Mouse (Mus musculus) forebrain, embryonic 15.5 days (tissue): ENCODE measurements around the gene Arpp19. TPM values are rescaled to one million over a fixed set of nuclear protein-coding genes. Genes with fewer than 3 reads are reported as not detected.

Experiments
- ATAC-seq: fragments of 200-750 bp; cut with Nextera tagmentation; replicated peaks from 2 replicates; pipeline ENCODE4 v1.8.0; 2017; ENCODE audit warnings: mild to moderate bottlenecking, moderate TSS enrichment, moderate library complexity
- H3K27ac ChIP-seq: fragments of 300-500 bp; sonication (generic); replicated peaks from 2 replicates; pipeline ENCODE4 v1.5.1; 2015; ENCODE audit warnings: mild to moderate bottlenecking, inconsistent platforms
- H3K27me3 ChIP-seq: fragments of 300-500 bp; sonication (generic); 2 replicates; pipeline ENCODE4 v1.6.1; 2015; ENCODE audit warnings: inconsistent platforms
- H3K36me3 ChIP-seq: fragments of 300-500 bp; sonication (generic); 2 replicates; pipeline ENCODE4 v1.6.1; 2015; ENCODE audit warnings: mild to moderate bottlenecking, inconsistent platforms
- H3K4me1 ChIP-seq: fragments of 300-500 bp; sonication (generic); 2 replicates; pipeline ENCODE4 v1.6.1; 2015; ENCODE audit warnings: inconsistent platforms
- H3K4me2 ChIP-seq: fragments of 300-500 bp; sonication (generic); replicated peaks from 2 replicates; pipeline ENCODE4 v1.6.1; 2015; ENCODE audit warnings: mild to moderate bottlenecking, inconsistent platforms
- H3K4me3 ChIP-seq: fragments of 300-500 bp; sonication (generic); 2 replicates; pipeline ENCODE4 v1.5.1; 2015; ENCODE audit warnings: mild to moderate bottlenecking, inconsistent platforms
- H3K9ac ChIP-seq: fragments of 300-500 bp; sonication (generic); replicated peaks from 2 replicates; pipeline ENCODE4 v1.6.1; 2015; ENCODE audit warnings: mild to moderate bottlenecking, inconsistent platforms
- H3K9me3 ChIP-seq: fragments of 300-500 bp; sonication (generic); 2 replicates; pipeline ENCODE4 v1.6.1; 2016; ENCODE audit warnings: inconsistent platforms
- WGBS: fragments of 180-500 bp; shearing (Covaris S2); methylation state at CpG from one replicate; pipeline ENCODE4 v1.1.7; 2015; ENCODE audit warnings: mixed read lengths; 5-methylcytosine and 5-hydroxymethylcytosine counted together
- polyA plus RNA-seq: library from polyadenylated mRNA; unstranded; fragments of >200 nt; fragmentation: Nextera tagmentation; extraction: Ambion mirVana; gene quantifications from 2 replicates; pipeline ENCODE4 v1.2.1, GENCODE M21; 2015

Gene Arpp19
- polyA plus RNA-seq, 1 experiment from 2014 or later, result 230 TPM

DNA sequence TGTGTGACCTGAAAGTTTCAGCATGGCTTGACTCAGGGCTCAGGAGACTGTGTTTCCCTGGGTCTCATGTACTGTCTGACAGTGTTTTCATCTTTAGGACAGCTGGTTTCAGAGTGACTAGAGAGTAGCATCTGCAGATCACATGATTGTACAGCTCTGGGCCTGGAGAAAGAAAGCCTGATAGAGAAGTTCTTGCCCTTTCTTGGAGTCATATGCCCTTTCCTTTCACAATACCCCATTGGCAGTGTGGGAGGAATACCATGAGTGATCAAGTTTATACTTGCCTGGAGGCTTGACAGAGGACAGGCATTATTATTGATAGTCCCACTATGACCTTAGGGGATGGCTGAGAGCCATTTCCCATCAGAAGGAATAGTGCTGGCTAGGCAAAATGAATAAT, 39.8 kb downstream of the Arpp19 start:
- ATAC-seq, result no peak
- Histone ChIP-seq H3K27ac (no peak overlapping the region), H3K4me3 (no peak overlapping the region), H3K27me3 (no peaks in the 10 kb centered on the region), H3K9ac (no peak overlapping the region), H3K4me1 (peaks cover 24% of the 10 kb centered on the region), H3K9me3 (no peaks in the 10 kb centered on the region), H3K4me2 (no peak overlapping the region), H3K36me3 (no peaks in the 10 kb centered on the region)

- no peak overlapping the region for H3K4me3 ChIP-seq
- no peak overlapping the region for H3K4me2 ChIP-seq
- no peaks in the 10 kb centered on the region for H3K9me3 ChIP-seq
- H3K36me3 ChIP-seq, result no peaks in the 10 kb centered on the region
- no peak overlapping the region for H3K9ac ChIP-seq
- ATAC-seq, result peak; percentile 82
- peak overlapping the region; percentile 43; the same call in 1 of the 2 replicates for H3K27ac ChIP-seq
- H3K27me3 ChIP-seq, result no peaks in the 10 kb centered on the region
- peaks cover 16% of the 10 kb centered on the region; the same call in 1 of the 2 replicates for H3K4me1 ChIP-seq
- 33% methylated on average over 5 of the region's 5 CpGs for WGBS
Measured at GRCm38 (mm10) chr9:75085242-75085824, 47.9 kb downstream of the Arpp19 start.

DNA sequence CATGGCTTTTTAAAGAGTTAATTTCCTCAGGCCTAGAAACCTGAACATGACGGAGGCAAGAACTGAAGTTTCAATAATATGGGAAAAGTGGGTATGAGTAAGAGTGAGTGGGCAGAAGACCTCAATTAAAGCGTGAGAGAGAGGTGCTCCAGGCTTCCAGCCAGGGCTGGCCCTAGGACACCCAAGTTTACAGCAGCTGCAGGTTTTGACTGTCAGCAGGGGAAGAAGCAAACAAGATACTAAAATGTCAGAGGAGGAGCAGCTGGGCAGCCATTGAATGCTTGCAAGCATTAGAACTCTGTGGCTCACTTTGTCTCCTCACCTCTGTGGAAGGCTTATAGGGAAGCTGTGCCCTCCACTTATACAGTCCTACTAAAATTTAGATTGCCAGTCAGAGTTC, 50.4 kb downstream of the Arpp19 start:
- no peaks in the 10 kb centered on the region for H3K27me3 ChIP-seq
- peaks cover 16% of the 10 kb centered on the region; the same call in 1 of the 2 replicates for H3K4me1 ChIP-seq
- ATAC-seq, result no peak
- WGBS, result 54% methylated on average over 2 of the region's 2 CpGs
- no peaks in the 10 kb centered on the region for H3K9me3 ChIP-seq
- H3K4me3 ChIP-seq, result no peak overlapping the region
- H3K27ac ChIP-seq, result no peak overlapping the region
- no peaks in the 10 kb centered on the region for H3K36me3 ChIP-seq
- H3K9ac ChIP-seq, result no peak overlapping the region
- no peak overlapping the region for H3K4me2 ChIP-seq

DNA sequence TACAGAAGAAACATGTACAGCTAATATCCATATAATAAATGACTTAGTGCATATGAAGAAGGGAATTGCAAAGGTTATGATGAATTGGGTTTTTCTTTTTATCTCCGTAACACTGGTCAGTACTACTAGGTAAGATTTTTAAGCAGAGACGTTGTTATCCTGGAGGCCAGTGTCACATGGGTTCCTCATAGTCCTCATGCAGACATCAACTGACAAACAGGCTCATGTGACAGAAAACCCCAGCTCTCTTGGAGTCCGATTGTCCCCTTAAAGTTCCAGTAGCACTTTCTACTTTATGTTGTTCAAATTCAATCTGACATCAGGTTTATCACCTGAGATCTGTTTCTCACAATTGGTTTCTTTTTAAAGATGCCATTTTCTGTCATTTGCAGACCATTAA, 51.9 kb downstream of the Arpp19 start:
- no peak for ATAC-seq
- Histone ChIP-seq H3K36me3 (no peaks in the 10 kb centered on the region), H3K27me3 (no peaks in the 10 kb centered on the region), H3K9me3 (no peaks in the 10 kb centered on the region), H3K4me1 (peaks cover 16% of the 10 kb centered on the region; the same call in 1 of the 2 replicates), H3K27ac (no peak overlapping the region), H3K9ac (no peak overlapping the region), H3K4me2 (no peak overlapping the region), H3K4me3 (no peak overlapping the region)
- WGBS, result 81% methylated on average over 3 of the region's 3 CpGs

DNA sequence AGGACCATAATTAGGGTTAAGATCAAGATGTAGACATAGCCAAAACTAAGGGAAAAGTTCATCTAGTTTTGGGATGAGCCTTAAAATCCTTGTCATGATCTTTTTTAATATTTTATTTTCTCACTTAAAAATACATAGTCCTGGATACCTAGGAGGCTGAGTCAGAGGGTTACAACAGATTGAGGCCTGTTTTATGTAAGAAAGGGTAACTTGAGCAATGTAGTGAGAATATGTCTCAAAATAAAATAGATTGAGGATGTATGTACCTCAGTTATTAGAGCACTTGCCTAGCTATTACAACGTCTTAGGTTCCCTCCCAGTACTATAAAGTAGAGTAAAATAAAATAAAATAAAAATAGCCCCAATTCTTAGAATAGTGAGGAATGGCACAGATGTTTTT, 54.7 kb downstream of the Arpp19 start:
- Histone ChIP-seq H3K9ac (no peak overlapping the region), H3K4me2 (no peak overlapping the region), H3K27me3 (no peaks in the 10 kb centered on the region), H3K27ac (no peak overlapping the region), H3K9me3 (no peaks in the 10 kb centered on the region), H3K4me1 (no peaks in the 10 kb centered on the region), H3K36me3 (no peaks in the 10 kb centered on the region), H3K4me3 (no peak overlapping the region)
- 81% methylated on average over 1 of the region's 1 CpGs for WGBS
- no peak for ATAC-seq

DNA sequence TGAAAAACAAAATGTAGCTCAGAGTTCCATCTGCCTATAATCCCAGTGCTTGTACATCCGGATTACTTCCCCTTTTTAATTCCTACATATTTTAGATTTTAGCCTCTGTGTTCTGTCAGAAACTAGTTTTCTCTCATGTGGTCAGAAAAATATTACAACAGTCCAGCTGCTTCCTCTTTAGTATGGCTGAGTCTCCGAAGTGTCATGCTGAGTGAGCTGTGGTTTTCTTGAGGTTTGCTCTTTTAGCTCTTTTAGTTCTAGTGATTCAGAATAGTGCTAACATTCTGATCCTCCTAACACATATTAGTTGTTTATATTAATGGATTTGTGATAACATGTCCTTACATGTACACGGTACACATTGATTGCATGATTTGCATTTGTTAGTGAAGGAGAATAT, 57.3 kb downstream of the Arpp19 start:
- H3K4me1 ChIP-seq, result no peaks in the 10 kb centered on the region

DNA sequence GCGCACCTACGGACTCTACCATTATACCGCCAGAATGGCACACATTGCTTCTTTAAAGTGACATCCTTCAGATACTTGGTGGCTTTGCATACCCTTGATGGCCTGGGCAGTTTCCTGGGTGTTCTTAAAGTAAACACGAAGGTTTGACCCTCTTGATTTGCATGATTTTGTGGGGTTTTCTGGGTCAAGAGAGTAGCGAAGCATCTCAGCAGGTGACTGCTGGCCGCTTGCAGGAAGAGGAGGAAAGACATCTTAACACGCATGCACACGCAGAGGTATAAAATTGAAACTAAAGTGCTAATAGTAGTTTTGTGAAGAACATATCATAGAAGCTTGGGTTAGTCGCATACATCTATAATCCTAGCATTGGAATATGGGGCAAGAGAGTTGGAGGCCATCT, 61.5 kb downstream of the Arpp19 start:
- Histone ChIP-seq H3K4me3 (no peak overlapping the region), H3K4me1 (0 out of 2 replicates have a peak, but pooled peaks cover 4% of the 10 kb centered on the region), H3K9me3 (no peaks in the 10 kb centered on the region), H3K36me3 (no peaks in the 10 kb centered on the region), H3K4me2 (no peak overlapping the region), H3K27me3 (no peaks in the 10 kb centered on the region), H3K27ac (no peak overlapping the region), H3K9ac (no peak overlapping the region)
- 97% methylated on average over 9 of the region's 9 CpGs for WGBS
- no peak for ATAC-seq

More for the DNA sequence above, 57.3 kb downstream of the Arpp19 start:
- Histone ChIP-seq H3K9ac (no peak overlapping the region), H3K4me2 (no peak overlapping the region), H3K4me3 (no peak overlapping the region), H3K36me3 (no peaks in the 10 kb centered on the region), H3K9me3 (no peaks in the 10 kb centered on the region), H3K27ac (no peak overlapping the region), H3K27me3 (no peaks in the 10 kb centered on the region)
- ATAC-seq, result no peak
- WGBS, result 87% methylated on average over 3 of the region's 3 CpGs

- no peaks in the 10 kb centered on the region for H3K9me3 ChIP-seq
- no peak overlapping the region for H3K4me3 ChIP-seq
- no peak for ATAC-seq
- 85% methylated on average over 8 of the region's 8 CpGs for WGBS
- no peak overlapping the region for H3K9ac ChIP-seq
- no peaks in the 10 kb centered on the region for H3K36me3 ChIP-seq
- no peaks in the 10 kb centered on the region for H3K27me3 ChIP-seq
- H3K27ac ChIP-seq, result no peak overlapping the region
- no peak overlapping the region for H3K4me2 ChIP-seq
- 0 out of 2 replicates have a peak, but pooled peaks cover 4% of the 10 kb centered on the region for H3K4me1 ChIP-seq
Measured at GRCm38 (mm10) chr9:75100157-75100781, 62.9 kb downstream of the Arpp19 start.

DNA sequence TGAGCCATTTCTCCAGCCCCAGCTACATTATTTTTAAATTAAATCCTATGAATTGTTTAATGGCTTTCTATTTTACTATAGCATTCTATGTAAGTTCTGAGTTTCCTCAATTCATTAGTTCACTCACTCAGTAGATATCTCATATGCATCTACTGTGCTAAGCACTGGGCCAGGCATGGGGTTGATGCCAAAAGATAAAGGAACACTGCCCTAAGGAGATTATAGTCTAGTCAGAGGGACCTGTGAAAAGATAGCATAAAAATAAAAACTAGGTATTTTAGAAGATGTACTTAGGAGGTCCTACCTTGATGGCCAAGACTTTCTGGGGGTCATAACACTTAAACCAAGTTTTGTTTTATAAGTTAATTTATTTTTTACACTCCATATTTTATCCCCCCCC, 64.7 kb downstream of the Arpp19 start:
- Histone ChIP-seq H3K4me2 (no peak overlapping the region), H3K36me3 (no peaks in the 10 kb centered on the region), H3K9ac (no peak overlapping the region), H3K27ac (no peak overlapping the region), H3K27me3 (no peaks in the 10 kb centered on the region), H3K4me1 (0 out of 2 replicates have a peak, but pooled peaks cover 4% of the 10 kb centered on the region), H3K4me3 (no peak overlapping the region), H3K9me3 (no peaks in the 10 kb centered on the region)
- no peak for ATAC-seq

Other genes with a start within 250 kb of the Arpp19 start
- gene Onecut1, start 175.7 kb upstream of the Arpp19 start, polyA plus RNA-seq, result 0.47 and 1.3 TPM in 2 replicates
- gene Fam214a, start 84.7 kb upstream of the Arpp19 start, polyA plus RNA-seq, result 28.9 and 29.8 TPM in 2 replicates
- gene Myo5a, start 33.4 kb downstream of the Arpp19 start, polyA plus RNA-seq, result 33.5 and 33.6 TPM in 2 replicates
- 0.18 and 0.31 TPM in 2 replicates for gene Myo5c, start 194.4 kb downstream of the Arpp19 start, polyA plus RNA-seq